Mouse (Mus musculus) lung, postnatal 0 days (tissue): Measurements from ENCODE around the gene Acox2.

Experiments used
- CTCF ChIP-seq: IDR thresholded peaks from 2 replicates; pipeline ENCODE4 v1.5.1; 2016; ENCODE audit warnings: antibody characterized with exemption, mild to moderate bottlenecking
- EP300 ChIP-seq: IDR thresholded peaks from 2 replicates; pipeline ENCODE4 v1.6.1; 2016; ENCODE audit warnings: antibody characterized with exemption, mild to moderate bottlenecking, control low read depth

GRCm38 (mm10) chr14:8283784-8284183, 24.6 kb upstream of the Acox2 start:
- TF ChIP-seq CTCF, result no peak
- TF ChIP-seq EP300, result no peak
